Mouse (Mus musculus): Measurements from ENCODE around the gene Ier3. TPM values are rescaled to one million over a fixed set of nuclear protein-coding genes. Genes with fewer than 3 reads are reported as not detected.

The Ier3 gene
- polyA plus RNA-seq, 1 experiment from 2014 or later = 5.1 TPM

DNA sequence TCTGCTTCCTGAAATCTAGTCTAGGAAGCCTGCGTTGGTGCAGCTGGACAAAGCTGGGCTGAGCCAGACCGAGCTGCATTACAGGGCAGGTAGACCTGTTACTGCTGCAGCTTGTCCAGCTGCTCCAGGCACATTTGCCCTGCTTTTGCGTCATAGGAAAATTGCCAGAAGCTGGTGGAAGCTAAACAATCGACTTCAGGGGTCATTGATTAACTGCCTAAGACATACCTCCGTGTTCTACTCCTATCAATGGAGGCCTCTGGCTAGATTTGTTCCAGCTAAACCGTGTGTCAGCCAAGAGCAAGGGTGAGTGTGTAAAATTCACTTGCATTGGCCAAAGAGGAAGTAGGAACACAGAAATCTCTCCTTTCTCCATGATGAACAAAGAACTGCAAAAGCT lies 6.8 kb upstream of the Ier3 start:
- ATAC-seq (replicated peaks; ENCODE audit: low FRiP score, low TSS enrichment, low read depth) (no peak), DNase-seq (ENCODE audit: low spot score) (no peak)
- no peak overlapping the region for H3K4me2 ChIP-seq (ENCODE audit: low read length)
- H3K36me3 ChIP-seq (ENCODE audit: control insufficient read depth, insufficient read depth, low read length) = no peaks in the 10 kb centered on the region
- H3K27me3 ChIP-seq (replicated peaks; ENCODE audit: control insufficient read depth, insufficient read depth, low read length) = no peaks in the 10 kb centered on the region
- H3K27ac ChIP-seq (ENCODE audit: low read depth) = peak overlapping the region; percentile 43
- no peaks in the 10 kb centered on the region for H3K9me3 ChIP-seq (ENCODE audit: control insufficient read depth, low read length)
- WGBS = 22% methylated on average over 6 of the region's 6 CpGs
- H3K4me1 ChIP-seq (replicated peaks; ENCODE audit: control insufficient read depth, insufficient read depth, low read length) = peaks cover 31% of the 10 kb centered on the region
- H3K4me3 ChIP-seq (ENCODE audit: low read depth, low read length) = no peak overlapping the region
- no peak overlapping the region for H3K9ac ChIP-seq (ENCODE audit: low read length)

DNA sequence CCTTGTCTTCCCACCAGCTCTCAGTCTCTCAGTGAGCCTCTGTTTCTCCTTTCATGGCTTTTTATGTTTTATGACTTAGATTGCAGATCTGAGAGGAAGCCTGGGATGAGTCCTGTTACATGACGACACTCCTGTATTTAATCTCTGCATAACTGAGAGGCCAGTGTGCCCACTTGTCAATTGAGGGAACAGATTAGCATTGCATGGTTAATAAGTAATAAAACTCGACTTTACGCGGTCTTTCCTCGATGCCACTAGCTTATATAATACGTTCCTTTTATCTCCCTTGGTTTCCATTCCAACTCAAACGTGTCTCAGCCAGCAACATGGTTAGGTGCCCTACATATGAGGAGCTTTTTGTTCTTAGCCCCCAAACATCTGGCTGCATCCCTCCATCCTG lies 5.6 kb upstream of the Ier3 start:
- no peak overlapping the region for H3K9ac ChIP-seq (ENCODE audit: low read length)
- ATAC-seq (replicated peaks; ENCODE audit: low FRiP score, low TSS enrichment, low read depth) (no peak), DNase-seq (ENCODE audit: low spot score) (no peak)
- 0 out of 2 replicates have a peak overlapping the region, but pooled peaks have one; percentile 12 for H3K27ac ChIP-seq (ENCODE audit: low read depth)
- H3K4me3 ChIP-seq (ENCODE audit: low read depth, low read length) = no peak overlapping the region
- no peak overlapping the region for H3K4me2 ChIP-seq (ENCODE audit: low read length)
- H3K27me3 ChIP-seq (replicated peaks; ENCODE audit: control insufficient read depth, insufficient read depth, low read length) = no peaks in the 10 kb centered on the region
- 57% methylated on average over 7 of the region's 7 CpGs for WGBS
- H3K4me1 ChIP-seq (replicated peaks; ENCODE audit: control insufficient read depth, insufficient read depth, low read length) = peaks cover 32% of the 10 kb centered on the region
- no peaks in the 10 kb centered on the region for H3K9me3 ChIP-seq (ENCODE audit: control insufficient read depth, low read length)
- H3K36me3 ChIP-seq (ENCODE audit: control insufficient read depth, insufficient read depth, low read length) = no peaks in the 10 kb centered on the region

DNA sequence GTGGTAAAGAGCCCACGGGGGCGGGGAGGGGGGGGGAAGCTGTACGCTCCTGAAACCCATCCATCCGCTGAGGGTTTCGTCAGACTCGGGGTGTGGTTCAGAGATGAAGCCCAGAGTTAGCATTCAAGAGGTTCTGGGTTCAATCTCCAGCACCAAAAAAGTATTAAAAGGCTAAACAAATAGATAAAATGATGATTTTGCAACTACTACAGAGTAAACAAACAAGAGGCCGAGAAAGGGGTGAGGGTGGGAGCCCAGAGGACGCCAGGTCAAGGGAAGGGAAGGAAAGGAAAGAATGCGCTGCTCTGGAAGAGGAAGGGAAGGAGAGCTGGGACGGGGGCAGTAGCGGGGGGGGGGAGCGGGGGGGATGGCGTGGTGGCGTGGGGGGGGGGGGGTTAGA lies 4.8 kb upstream of the Ier3 start:
- ATAC-seq (replicated peaks; ENCODE audit: low FRiP score, low TSS enrichment, low read depth) = no peak
- H3K4me1 ChIP-seq (replicated peaks; ENCODE audit: control insufficient read depth, insufficient read depth, low read length) = peaks cover 37% of the 10 kb centered on the region
- no peaks in the 10 kb centered on the region for H3K9me3 ChIP-seq (ENCODE audit: control insufficient read depth, low read length)
- no peaks in the 10 kb centered on the region for H3K36me3 ChIP-seq (ENCODE audit: control insufficient read depth, insufficient read depth, low read length)
- DNase-seq (ENCODE audit: low spot score) = no peak
- no peak overlapping the region for H3K4me3 ChIP-seq (ENCODE audit: low read depth, low read length)
- H3K27me3 ChIP-seq (replicated peaks; ENCODE audit: control insufficient read depth, insufficient read depth, low read length) = no peaks in the 10 kb centered on the region
- no peak overlapping the region for H3K27ac ChIP-seq (ENCODE audit: low read depth)
- no peak overlapping the region for H3K4me2 ChIP-seq (ENCODE audit: low read length)
- H3K9ac ChIP-seq (ENCODE audit: low read length) = no peak overlapping the region
- 49% methylated on average over 10 of the region's 14 CpGs for WGBS

DNA sequence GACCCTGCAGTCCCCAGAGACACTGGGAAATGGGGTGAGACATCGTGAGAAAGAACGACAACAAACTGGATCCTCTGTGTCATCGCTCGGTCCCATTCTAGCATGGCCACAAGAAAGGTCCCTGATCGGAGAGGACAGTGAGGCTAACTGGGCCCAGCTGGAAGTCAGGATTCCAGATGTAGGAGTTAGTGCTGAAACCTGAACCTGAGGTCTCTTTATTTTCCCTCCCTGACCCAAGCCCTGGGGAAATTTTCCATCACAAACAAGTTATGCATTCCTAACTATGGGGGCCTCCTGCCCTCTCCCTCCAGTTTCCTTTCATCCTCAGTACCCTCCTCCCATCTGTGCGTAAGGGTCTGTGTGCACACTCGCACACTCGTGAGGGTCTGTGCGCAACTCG lies 4.3 kb upstream of the Ier3 start:
- Histone ChIP-seq H3K36me3 (ENCODE audit: control insufficient read depth, insufficient read depth, low read length) (no peaks in the 10 kb centered on the region), H3K4me1 (replicated peaks; ENCODE audit: control insufficient read depth, insufficient read depth, low read length) (peaks cover 38% of the 10 kb centered on the region), H3K4me2 (ENCODE audit: low read length) (no peak overlapping the region), H3K27ac (ENCODE audit: low read depth) (no peak overlapping the region), H3K27me3 (replicated peaks; ENCODE audit: control insufficient read depth, insufficient read depth, low read length) (no peaks in the 10 kb centered on the region), H3K9me3 (ENCODE audit: control insufficient read depth, low read length) (no peaks in the 10 kb centered on the region), H3K9ac (ENCODE audit: low read length) (no peak overlapping the region), H3K4me3 (ENCODE audit: low read depth, low read length) (no peak overlapping the region)
- ATAC-seq (replicated peaks; ENCODE audit: low FRiP score, low TSS enrichment, low read depth) (no peak), DNase-seq (ENCODE audit: low spot score) (no peak)
- 64% methylated on average over 10 of the region's 10 CpGs for WGBS

DNA sequence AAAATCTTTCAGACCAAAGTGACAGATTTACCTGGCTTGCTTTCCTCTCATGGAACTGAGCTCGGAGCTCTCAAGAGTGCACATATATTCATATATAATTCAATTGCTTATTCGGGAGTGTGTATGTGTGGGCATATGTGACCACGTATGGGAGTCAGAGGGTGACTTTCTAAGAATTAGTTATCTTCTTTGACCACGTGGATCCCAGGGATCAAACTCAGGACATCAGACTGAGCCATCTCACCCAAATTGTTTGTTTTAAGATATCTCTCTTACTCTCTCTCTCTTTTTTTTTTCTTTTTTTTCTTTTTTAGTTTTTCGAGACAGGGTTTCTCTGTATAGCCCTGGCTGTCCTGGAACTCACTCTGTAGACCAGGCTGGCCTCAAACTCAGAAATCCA lies 1.4 kb upstream of the Ier3 start:
- ATAC-seq (replicated peaks; ENCODE audit: low FRiP score, low TSS enrichment, low read depth) (no peak), DNase-seq (ENCODE audit: low spot score) (no peak)
- 78% methylated on average over 5 of the region's 5 CpGs for WGBS
- Histone ChIP-seq H3K36me3 (ENCODE audit: control insufficient read depth, insufficient read depth, low read length) (0 out of 2 replicates have a peak, but pooled peaks cover 2% of the 10 kb centered on the region), H3K4me2 (ENCODE audit: low read length) (no peak overlapping the region), H3K27me3 (replicated peaks; ENCODE audit: control insufficient read depth, insufficient read depth, low read length) (no peaks in the 10 kb centered on the region), H3K4me3 (ENCODE audit: low read depth, low read length) (no peak overlapping the region), H3K9ac (ENCODE audit: low read length) (no peak overlapping the region), H3K27ac (ENCODE audit: low read depth) (no peak overlapping the region), H3K9me3 (ENCODE audit: control insufficient read depth, low read length) (no peaks in the 10 kb centered on the region), H3K4me1 (replicated peaks; ENCODE audit: control insufficient read depth, insufficient read depth, low read length) (peaks cover 28% of the 10 kb centered on the region)

GRCm38 (mm10) chr17:35822564-35822963 lies 1.1 kb downstream of the Ier3 start:
- Histone ChIP-seq H3K4me1 (replicated peaks; ENCODE audit: control insufficient read depth, insufficient read depth, low read length) (peaks cover 11% of the 10 kb centered on the region; the same call in 1 of the 2 replicates), H3K4me3 (ENCODE audit: low read depth, low read length) (peak overlapping the region; percentile 65), H3K27me3 (replicated peaks; ENCODE audit: control insufficient read depth, insufficient read depth, low read length) (no peaks in the 10 kb centered on the region), H3K4me2 (ENCODE audit: low read length) (peak overlapping the region; percentile 98), H3K9me3 (ENCODE audit: control insufficient read depth, low read length) (no peaks in the 10 kb centered on the region), H3K27ac (ENCODE audit: low read depth) (peak overlapping the region; percentile 54; the same call in 1 of the 2 replicates), H3K9ac (ENCODE audit: low read length) (peak overlapping the region; percentile 64), H3K36me3 (ENCODE audit: control insufficient read depth, insufficient read depth, low read length) (peaks cover 26% of the 10 kb centered on the region)
- WGBS = 3% methylated on average over 11 of the region's 11 CpGs
- DNase-seq (ENCODE audit: low spot score) (no peak), ATAC-seq (replicated peaks; ENCODE audit: low FRiP score, low TSS enrichment, low read depth) (no peak; the same call in 1 of the 2 replicates)

DNA sequence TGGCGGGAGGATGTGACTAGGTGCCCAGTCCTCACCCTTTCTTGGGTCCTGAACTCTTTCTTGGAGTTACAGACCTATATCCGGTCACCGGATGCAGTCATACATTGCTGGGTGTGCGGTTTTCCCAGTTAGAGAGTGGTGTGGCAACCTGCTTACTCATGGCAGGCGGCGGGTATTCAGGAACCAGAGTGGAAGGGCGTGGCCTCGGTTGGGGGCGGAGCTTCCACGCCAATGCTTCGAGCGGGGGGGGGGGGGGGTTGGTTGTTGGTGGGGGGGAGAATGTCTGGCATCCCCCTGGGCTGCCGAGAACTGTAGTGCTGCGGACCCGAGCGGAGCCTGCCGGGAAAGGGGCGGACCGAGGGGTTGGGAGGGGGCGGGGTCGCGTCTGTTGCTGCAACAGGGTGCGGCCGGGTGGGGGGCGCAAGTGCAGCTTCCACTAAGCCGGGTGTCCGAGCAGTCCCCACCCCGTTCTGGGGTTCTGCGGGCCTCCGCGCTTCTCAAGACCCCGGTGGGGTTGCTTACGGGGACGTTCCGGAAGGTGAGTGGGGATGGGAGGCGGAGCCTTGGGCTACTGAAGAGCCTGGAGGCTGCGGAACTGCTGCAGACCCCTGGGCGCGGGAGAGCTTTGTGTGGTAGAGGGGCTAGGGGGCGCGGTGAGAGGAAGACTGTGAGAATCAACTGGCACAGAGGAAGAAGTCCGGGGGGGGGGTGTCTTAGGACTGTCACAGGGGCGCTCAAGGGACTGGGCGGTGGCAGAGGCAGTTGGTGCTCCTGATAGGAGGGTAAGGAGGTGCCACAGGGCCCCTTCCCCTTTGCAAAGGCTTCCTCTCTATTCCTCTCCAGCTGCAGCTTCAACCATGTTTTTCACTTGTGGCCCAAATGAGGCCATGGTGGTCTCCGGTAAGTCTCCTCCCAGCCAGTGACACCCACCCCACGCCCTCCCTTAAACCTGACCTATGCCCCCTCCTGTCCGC lies 1.8 kb downstream of the Ier3 start, which contains the start of gene Flot1:
Gene Flot1 (plus strand): TSS at position 267 of the 974 bp plus-strand sequence.
- no peaks in the 10 kb centered on the region for H3K27me3 ChIP-seq (replicated peaks; ENCODE audit: control insufficient read depth, insufficient read depth, low read length)
- H3K9me3 ChIP-seq (ENCODE audit: control insufficient read depth, low read length) = no peaks in the 10 kb centered on the region
- H3K36me3 ChIP-seq (ENCODE audit: control insufficient read depth, insufficient read depth, low read length) = peaks cover 32% of the 10 kb centered on the region
- peaks cover 11% of the 10 kb centered on the region; the same call in 1 of the 2 replicates for H3K4me1 ChIP-seq (replicated peaks; ENCODE audit: control insufficient read depth, insufficient read depth, low read length)
- H3K4me3 ChIP-seq (ENCODE audit: low read depth, low read length) = peak within 1 kb of the TSS; percentile 65
- peak within 1 kb of the TSS; percentile 70 for H3K27ac ChIP-seq (ENCODE audit: low read depth)
- peak; percentile 86 for ATAC-seq (replicated peaks; ENCODE audit: low FRiP score, low TSS enrichment, low read depth)
- WGBS = under 1% methylated on average over 45 of the region's 47 CpGs
- peak within 1 kb of the TSS; percentile 73 for H3K9ac ChIP-seq (ENCODE audit: low read length)
- peak; percentile 94 for DNase-seq (ENCODE audit: low spot score)
- peak within 1 kb of the TSS; percentile 98 for H3K4me2 ChIP-seq (ENCODE audit: low read length)

GRCm38 (mm10) chr17:35824402-35824801 lies 2.9 kb downstream of the Ier3 start:
- H3K4me2 ChIP-seq (ENCODE audit: low read length) = no peak overlapping the region
- H3K4me3 ChIP-seq (ENCODE audit: low read depth, low read length) = no peak overlapping the region

More at GRCm38 (mm10) chr17:35824402-35824801, 2.9 kb downstream of the Ier3 start:
- Histone ChIP-seq H3K36me3 (ENCODE audit: control insufficient read depth, insufficient read depth, low read length) (peaks cover 41% of the 10 kb centered on the region), H3K27me3 (replicated peaks; ENCODE audit: control insufficient read depth, insufficient read depth, low read length) (no peaks in the 10 kb centered on the region), H3K4me1 (replicated peaks; ENCODE audit: control insufficient read depth, insufficient read depth, low read length) (peaks cover 11% of the 10 kb centered on the region; the same call in 1 of the 2 replicates), H3K27ac (ENCODE audit: low read depth) (no peak overlapping the region), H3K9ac (ENCODE audit: low read length) (no peak overlapping the region), H3K9me3 (ENCODE audit: control insufficient read depth, low read length) (no peaks in the 10 kb centered on the region)
- DNase-seq (ENCODE audit: low spot score) (no peak), ATAC-seq (replicated peaks; ENCODE audit: low FRiP score, low TSS enrichment, low read depth) (no peak)
- WGBS = 66% methylated on average over 7 of the region's 7 CpGs
